Mouse (Mus musculus): Measurements from ENCODE around the gene Itfg2.
A peak's percentile ranks its signal among the peaks of the same experiment; 100 is the strongest.

Gene Itfg2

GRCm38 (mm10) chr6:128424269-128425019 lies at the start of gene Itfg2:
Gene Itfg2, minus strand, starts transcription at chr6:128424931.
- DNase-seq (ENCODE audit: low read depth, low spot score): peak; percentile 99

GRCm38 (mm10) chr6:128474112-128474511 lies 49.4 kb upstream of the Itfg2 start:
- DNase-seq (ENCODE audit: low read depth, low spot score): no peak

GRCm38 (mm10) chr6:128469451-128469850 lies 44.7 kb upstream of the Itfg2 start:
- DNase-seq (ENCODE audit: low read depth, low spot score): peak; percentile 67

- peak; percentile 51 for DNase-seq (ENCODE audit: low read depth, low spot score)
Observed at GRCm38 (mm10) chr6:128467298-128467697, 42.6 kb upstream of the Itfg2 start.

- no peak for DNase-seq (ENCODE audit: low read depth, low spot score)
Observed at GRCm38 (mm10) chr6:128466563-128466962, 41.8 kb upstream of the Itfg2 start.

GRCm38 (mm10) chr6:128466043-128466442 lies 41.3 kb upstream of the Itfg2 start:
- no peak for DNase-seq (ENCODE audit: low read depth, low spot score)

- DNase-seq (ENCODE audit: low read depth, low spot score): no peak
Observed at GRCm38 (mm10) chr6:128464996-128465395, 40.3 kb upstream of the Itfg2 start.

GRCm38 (mm10) chr6:128461606-128462005 lies 36.9 kb upstream of the Itfg2 start:
- peak; percentile 26 for DNase-seq (ENCODE audit: low read depth, low spot score)

- no peak for DNase-seq (ENCODE audit: low read depth, low spot score)
Observed at GRCm38 (mm10) chr6:128460729-128461503, 36.2 kb upstream of the Itfg2 start.

- DNase-seq (ENCODE audit: low read depth, low spot score): no peak
Observed at GRCm38 (mm10) chr6:128460321-128460720, 35.6 kb upstream of the Itfg2 start.

GRCm38 (mm10) chr6:128457186-128457585 lies 32.5 kb upstream of the Itfg2 start:
- DNase-seq (ENCODE audit: low read depth, low spot score): no peak

- no peak for DNase-seq (ENCODE audit: low read depth, low spot score)
Observed at GRCm38 (mm10) chr6:128455835-128456605, 31.3 kb upstream of the Itfg2 start.

GRCm38 (mm10) chr6:128447063-128447462 lies 22.3 kb upstream of the Itfg2 start:
- no peak for DNase-seq (ENCODE audit: low read depth, low spot score)

- peak; percentile 69 for DNase-seq (ENCODE audit: low read depth, low spot score)
Observed at GRCm38 (mm10) chr6:128445761-128446535, 21.2 kb upstream of the Itfg2 start.

GRCm38 (mm10) chr6:128440238-128440637 lies 15.5 kb upstream of the Itfg2 start:
- DNase-seq (ENCODE audit: low read depth, low spot score): peak; percentile 49

- no peak for DNase-seq (ENCODE audit: low read depth, low spot score)
Observed at GRCm38 (mm10) chr6:128438871-128439341, 14.2 kb upstream of the Itfg2 start.

GRCm38 (mm10) chr6:128438317-128438870 lies 13.7 kb upstream of the Itfg2 start, which contains the start of gene Fkbp4:
Gene Fkbp4, minus strand, starts transcription at chr6:128438677.
- peak; percentile 93 for DNase-seq (ENCODE audit: low read depth, low spot score)

- peak; percentile 82 for DNase-seq (ENCODE audit: low read depth, low spot score)
Observed at GRCm38 (mm10) chr6:128437731-128438316, 13.1 kb upstream of the Itfg2 start.

- no peak for DNase-seq (ENCODE audit: low read depth, low spot score)
Observed at GRCm38 (mm10) chr6:128437288-128437687, 12.6 kb upstream of the Itfg2 start.

- no peak for DNase-seq (ENCODE audit: low read depth, low spot score)
Observed at GRCm38 (mm10) chr6:128436356-128437005, 11.8 kb upstream of the Itfg2 start.

All from A20 (cell line).